Mouse (Mus musculus) gastrocnemius, adult 8-10 months (tissue): ENCODE data around the gene Gm8300. TPM values are rescaled to one million over a fixed set of nuclear protein-coding genes. Genes with fewer than 3 reads are reported as not detected.
"Not testable (repeated sequence)": the region's sequence is repeated elsewhere in the genome, so short reads cannot be mapped to it uniquely, and the experiment has no call there.

Experiments used
- DNase-seq, 2 experiments: peaks; one replicate each; pipeline ENCODE4 v3.0.0; 2022; ENCODE audit warnings: low spot score in 2 of 2
- total RNA-seq, 4 experiments: library from RNA; stranded (reverse); gene quantifications; 2 replicates each; pipeline ENCODE4 v1.2.4; 2022

The Gm8300 gene
- total RNA-seq, result not detected

DNA sequence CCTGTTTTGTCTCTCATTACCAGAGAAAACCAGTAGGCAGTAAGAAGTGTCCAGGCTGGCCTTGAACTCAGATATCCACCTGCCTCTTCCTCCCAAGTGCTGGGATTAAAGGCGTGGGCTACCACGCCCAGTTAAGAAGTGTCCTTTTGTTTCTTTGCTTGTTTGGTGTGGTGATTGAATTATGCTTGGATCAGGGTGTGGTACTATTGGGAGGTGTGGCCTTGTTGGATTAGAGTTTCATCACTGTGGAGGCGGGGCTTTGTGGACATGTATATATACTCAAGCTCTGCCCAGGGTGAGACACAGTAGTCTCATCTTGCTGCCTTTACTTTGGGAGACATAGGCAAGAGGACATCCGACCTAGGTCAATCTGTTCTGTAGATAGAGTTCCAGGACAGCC, at the start of gene Gm8300:
TSS of gene Gm8300 (plus strand) at position 301 of the 400 bp plus-strand sequence.
- DNase-seq, result not testable (repeated sequence)

- DNase-seq, result no peak
Measured at GRCm38 (mm10) chr12:87464678-87465297, 49.3 kb upstream of the Gm8300 start.

GRCm38 (mm10) chr12:87470263-87471136, 43.6 kb upstream of the Gm8300 start:
- DNase-seq, result no peak

- DNase-seq, result no peak
Measured at GRCm38 (mm10) chr12:87471421-87471963, 42.6 kb upstream of the Gm8300 start.

GRCm38 (mm10) chr12:87471964-87472786, 41.9 kb upstream of the Gm8300 start, which contains the start of gene Snw1:
Gene Snw1, minus strand, starts transcription at chr12:87472274.
- peak; percentile 83 to 92 for DNase-seq

DNA sequence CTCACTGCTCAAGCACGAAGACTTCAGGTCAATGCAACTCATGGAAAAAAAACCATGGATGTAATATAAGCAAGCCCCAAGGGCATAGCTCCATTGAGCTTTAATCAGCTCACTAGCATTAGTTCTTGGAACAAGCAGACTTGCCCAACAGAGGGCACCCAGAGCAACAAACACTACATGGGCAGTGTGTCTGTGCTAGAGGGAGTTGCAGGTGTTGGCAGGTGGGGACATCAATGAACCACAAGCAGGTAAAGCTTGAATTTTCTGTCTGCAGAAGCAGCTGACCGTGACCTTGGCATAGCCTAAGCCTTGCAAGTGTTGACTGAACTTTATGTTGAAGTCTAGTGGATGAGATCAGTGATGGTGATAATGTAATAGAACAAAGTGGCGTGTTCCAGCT, 39.4 kb upstream of the Gm8300 start:
- no peak for DNase-seq

- DNase-seq, result not testable (repeated sequence)
Measured at GRCm38 (mm10) chr12:87482482-87482881, 31.6 kb upstream of the Gm8300 start.

- not testable (repeated sequence) for DNase-seq
Measured at GRCm38 (mm10) chr12:87488683-87489082, 25.4 kb upstream of the Gm8300 start.

DNA sequence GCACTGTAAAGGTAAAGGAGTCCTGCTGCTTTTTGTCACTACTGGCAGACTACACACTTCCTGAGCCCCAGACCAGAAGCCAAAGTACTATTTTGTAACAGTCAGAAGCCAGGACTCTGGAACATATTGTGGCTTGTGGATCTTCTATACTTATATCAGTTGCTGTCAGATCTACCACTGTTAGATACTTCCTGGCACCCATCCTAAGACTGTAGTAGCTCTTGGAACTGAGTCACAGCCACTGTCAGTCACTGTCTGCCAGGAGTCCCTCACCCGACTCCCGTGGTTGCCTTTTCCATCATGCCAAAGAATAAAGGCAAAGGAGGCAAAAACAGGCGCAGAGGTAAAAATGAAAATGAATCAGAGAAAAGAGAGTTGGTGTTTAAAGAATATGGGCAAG, 19.7 kb upstream of the Gm8300 start, which contains the start of gene Gm5788:
TSS of gene Gm5788 (plus strand) at position 301 of the 400 bp plus-strand sequence.
- not testable (repeated sequence) for DNase-seq

DNA sequence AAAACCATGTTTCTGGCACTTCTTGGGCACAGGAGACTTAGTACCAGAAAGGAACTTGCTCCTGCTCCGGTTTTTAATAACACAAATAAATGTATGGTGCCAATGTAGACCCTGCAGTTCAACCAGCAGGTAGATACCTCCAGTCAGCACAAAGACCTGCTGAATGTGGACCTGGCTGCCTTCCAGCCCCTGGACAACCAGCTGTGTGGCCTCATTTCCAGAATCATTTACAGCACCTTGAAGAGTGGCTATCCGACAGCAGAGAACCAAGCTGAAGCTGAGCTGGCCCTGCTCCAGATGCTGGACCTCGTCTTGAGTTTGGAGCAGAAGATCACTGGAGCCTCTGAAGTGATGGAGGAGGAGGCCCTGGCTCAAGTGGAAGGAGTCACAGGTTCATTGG, 5.5 kb downstream of the Gm8300 start:
- not testable (repeated sequence) for DNase-seq

DNA sequence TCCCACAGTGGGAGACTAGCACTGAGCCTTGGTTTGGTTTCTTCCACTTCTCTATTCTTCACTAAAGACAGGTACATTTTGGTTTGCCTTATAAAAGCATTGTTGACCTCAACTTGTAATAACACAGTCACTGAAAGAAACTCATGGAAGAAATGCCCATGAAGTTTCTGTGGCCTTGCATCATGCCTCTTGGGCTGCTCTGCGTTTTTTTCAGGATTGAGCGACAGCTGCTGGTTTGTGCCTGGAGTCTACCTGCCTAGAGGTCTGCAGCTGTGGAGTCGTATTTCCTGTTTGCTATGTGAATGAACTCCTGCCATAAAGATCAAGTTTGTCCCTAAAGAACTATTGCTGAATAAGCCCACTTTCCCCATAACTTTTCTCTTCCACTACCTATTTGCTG, 29.8 kb downstream of the Gm8300 start:
- DNase-seq, result no peak

GRCm38 (mm10) chr12:87550628-87551027, 36.5 kb downstream of the Gm8300 start:
- not testable (repeated sequence) for DNase-seq

Other genes with a start within 250 kb of the Gm8300 start
- 1 to 10 TPM; 6.4 to 8.4 (median 7.5) TPM for gene Vipas39, start 248.1 kb upstream of the Gm8300 start, total RNA-seq
- 100 to 1,000 TPM; 106 to 131 (median 116) TPM for gene Ahsa1, start 247.8 kb upstream of the Gm8300 start, total RNA-seq
- gene Ism2, start 214.6 kb upstream of the Gm8300 start, total RNA-seq, result not detected
- gene Sptlc2, start 126.0 kb upstream of the Gm8300 start, total RNA-seq, result 1 to 10 TPM; 4.7 to 5.6 (median 5.3) TPM
- 100 to 1,000 TPM; 143 to 183 (median 163) TPM for gene Slirp, start 70.4 kb upstream of the Gm8300 start, total RNA-seq
- gene Alkbh1, start 70.3 kb upstream of the Gm8300 start, total RNA-seq, result 1 to 10 TPM; 4.2 to 6.2 (median 5.3) TPM
- gene Snw1, start 42.0 kb upstream of the Gm8300 start, total RNA-seq, result 10 to 100 TPM; 46.5 to 56.6 (median 52.5) TPM
- gene Gm5788, start 19.6 kb upstream of the Gm8300 start, total RNA-seq, result not detected
- gene Oog1, start 88.4 kb downstream of the Gm8300 start, total RNA-seq, result not detected
- gene Gm4027, start 104.6 kb downstream of the Gm8300 start, total RNA-seq, result not detected
- not detected for gene Gm16381, start 130.3 kb downstream of the Gm8300 start, total RNA-seq